Mouse (Mus musculus): ENCODE data around the gene Uqcrfs1.

Uqcrfs1 gene

GRCm38 (mm10) chr13:30544856-30545604 lies at the start of gene Uqcrfs1:
TSS of gene Uqcrfs1 (minus strand) at chr13:30545362.
- DNase-seq (ENCODE audit: low read depth, low spot score) = peak; percentile 89

- no peak for DNase-seq (ENCODE audit: low read depth, low spot score)
These were observed 40.6 kb upstream of the Uqcrfs1 start for GRCm38 (mm10) chr13:30585786-30586185.

GRCm38 (mm10) chr13:30582541-30582940 lies 37.4 kb upstream of the Uqcrfs1 start:
- no peak for DNase-seq (ENCODE audit: low read depth, low spot score)

- DNase-seq (ENCODE audit: low read depth, low spot score) = no peak
These were observed 33.6 kb upstream of the Uqcrfs1 start for GRCm38 (mm10) chr13:30578806-30579205.

- DNase-seq (ENCODE audit: low read depth, low spot score) = no peak
These were observed 31.7 kb upstream of the Uqcrfs1 start for GRCm38 (mm10) chr13:30576819-30577218.

GRCm38 (mm10) chr13:30572971-30573370 lies 27.8 kb upstream of the Uqcrfs1 start:
- DNase-seq (ENCODE audit: low read depth, low spot score) = no peak

GRCm38 (mm10) chr13:30570182-30570581 lies 25.0 kb upstream of the Uqcrfs1 start:
- no peak for DNase-seq (ENCODE audit: low read depth, low spot score)

GRCm38 (mm10) chr13:30567571-30567970 lies 22.4 kb upstream of the Uqcrfs1 start:
- no peak for DNase-seq (ENCODE audit: low read depth, low spot score)

- no peak for DNase-seq (ENCODE audit: low read depth, low spot score)
These were observed 21.6 kb upstream of the Uqcrfs1 start for GRCm38 (mm10) chr13:30566767-30567166.

- no peak for DNase-seq (ENCODE audit: low read depth, low spot score)
These were observed 15.4 kb upstream of the Uqcrfs1 start for GRCm38 (mm10) chr13:30560603-30561002.

GRCm38 (mm10) chr13:30560052-30560451 lies 14.9 kb upstream of the Uqcrfs1 start:
- DNase-seq (ENCODE audit: low read depth, low spot score) = no peak

- no peak for DNase-seq (ENCODE audit: low read depth, low spot score)
These were observed 12.6 kb upstream of the Uqcrfs1 start for GRCm38 (mm10) chr13:30557751-30558150.

- DNase-seq (ENCODE audit: low read depth, low spot score) = no peak
These were observed 8.0 kb upstream of the Uqcrfs1 start for GRCm38 (mm10) chr13:30553051-30553587.

GRCm38 (mm10) chr13:30549339-30549738 lies 4.2 kb upstream of the Uqcrfs1 start:
- no peak for DNase-seq (ENCODE audit: low read depth, low spot score)

GRCm38 (mm10) chr13:30548835-30549234 lies 3.7 kb upstream of the Uqcrfs1 start:
- DNase-seq (ENCODE audit: low read depth, low spot score) = peak; percentile 55

- DNase-seq (ENCODE audit: low read depth, low spot score) = no peak
These were observed 14.4 kb downstream of the Uqcrfs1 start for GRCm38 (mm10) chr13:30530761-30531160.

- DNase-seq (ENCODE audit: low read depth, low spot score) = no peak
These were observed 20.2 kb downstream of the Uqcrfs1 start for GRCm38 (mm10) chr13:30524961-30525360.

- DNase-seq (ENCODE audit: low read depth, low spot score) = no peak
These were observed 21.2 kb downstream of the Uqcrfs1 start for GRCm38 (mm10) chr13:30523971-30524370.

- DNase-seq (ENCODE audit: low read depth, low spot score) = no peak
These were observed 21.8 kb downstream of the Uqcrfs1 start for GRCm38 (mm10) chr13:30523246-30523891.

- no peak for DNase-seq (ENCODE audit: low read depth, low spot score)
These were observed 23.8 kb downstream of the Uqcrfs1 start for GRCm38 (mm10) chr13:30521282-30521902.

GRCm38 (mm10) chr13:30518191-30518590 lies 27.0 kb downstream of the Uqcrfs1 start:
- no peak for DNase-seq (ENCODE audit: low read depth, low spot score)

GRCm38 (mm10) chr13:30507651-30508050 lies 37.5 kb downstream of the Uqcrfs1 start:
- no peak for DNase-seq (ENCODE audit: low read depth, low spot score)

Measured in WW6 (cell line).